Mouse (Mus musculus): ENCODE results near the gene Mpzl1. TPM values are rescaled to one million over a fixed set of nuclear protein-coding genes. Genes with fewer than 3 reads are reported as not detected.
"Not testable (repeated sequence)": the region's sequence is repeated elsewhere in the genome, so short reads cannot be mapped to it uniquely, and the experiment has no call there.

The Mpzl1 gene
- polyA plus RNA-seq (2015; fragmentation: Nextera tagmentation; extraction: Ambion mirVana), result 136 and 149 TPM in 2 replicates

DNA sequence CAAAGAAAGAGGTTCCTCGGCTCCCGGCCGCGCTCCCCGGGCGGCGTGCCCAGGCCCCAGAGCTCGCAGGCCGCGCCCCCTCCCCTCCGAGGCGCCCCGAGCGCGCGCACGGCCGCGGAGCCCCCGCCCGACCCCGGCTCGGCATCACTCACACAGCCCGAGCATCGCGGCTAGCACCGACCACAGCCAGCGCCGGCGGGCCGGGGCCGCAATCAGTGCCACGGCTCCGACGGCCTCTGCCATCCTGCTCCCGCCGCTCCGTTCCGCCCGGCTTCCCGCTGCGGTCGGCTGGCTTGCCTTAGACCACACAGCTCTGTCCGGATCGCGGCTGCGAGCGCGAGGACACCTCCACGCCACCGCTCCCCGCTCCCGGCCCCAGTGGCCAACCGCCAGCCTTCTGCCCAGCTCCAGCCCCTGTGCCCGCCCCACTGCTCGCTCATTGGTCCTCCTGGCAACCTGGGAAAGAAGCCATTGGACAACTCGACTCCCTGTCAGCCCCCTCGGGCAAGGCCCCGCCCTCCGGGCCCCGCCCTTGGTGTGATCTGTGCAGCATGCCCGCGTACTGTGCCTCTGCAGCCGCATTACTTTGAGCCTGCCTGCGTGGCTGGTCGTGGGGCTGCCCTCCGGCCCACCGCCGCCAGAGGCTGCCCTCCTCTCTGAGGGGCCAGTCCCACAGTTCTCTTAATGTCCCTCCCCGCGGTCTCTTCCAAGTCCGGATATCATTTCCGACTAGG is at the start of gene Mpzl1:
Gene Mpzl1, minus strand, starts transcription at position 388 of the 734 bp plus-strand sequence.
- Histone ChIP-seq H3K4me1 (ENCODE audit: insufficient read depth, low read depth, low read length) (peaks cover 27% of the 10 kb centered on the region), H3K9ac (replicated peaks; ENCODE audit: low read depth) (peak within 1 kb of the TSS; percentile 79), H3K4me3 (ENCODE audit: low read depth, low read length) (peak within 1 kb of the TSS; percentile 87), H3K27me3 (replicated peaks; ENCODE audit: insufficient read depth, low read length) (no peaks in the 10 kb centered on the region), H3K4me2 (replicated peaks; ENCODE audit: low read depth, low read length) (peak within 1 kb of the TSS; percentile 79), H3K9me3 (ENCODE audit: low read length) (no peaks in the 10 kb centered on the region), H3K27ac (ENCODE audit: low read length) (peak within 1 kb of the TSS; percentile 94), H3K36me3 (ENCODE audit: insufficient read depth, low read length) (no peaks in the 10 kb centered on the region)
- TF ChIP-seq CTCF (IDR thresholded peaks at IDR 0.05) (peak; percentile 40; the same call in 1 of the 2 replicates), EP300 (IDR thresholded peaks at IDR 0.05) (no peak; the same call in 1 of the 2 replicates)
- 1% methylated on average over 53 of the region's 73 CpGs for WGBS
- DNase-seq (ENCODE audit: low spot score) (peak; percentile 99), ATAC-seq (peak; percentile 99)

DNA sequence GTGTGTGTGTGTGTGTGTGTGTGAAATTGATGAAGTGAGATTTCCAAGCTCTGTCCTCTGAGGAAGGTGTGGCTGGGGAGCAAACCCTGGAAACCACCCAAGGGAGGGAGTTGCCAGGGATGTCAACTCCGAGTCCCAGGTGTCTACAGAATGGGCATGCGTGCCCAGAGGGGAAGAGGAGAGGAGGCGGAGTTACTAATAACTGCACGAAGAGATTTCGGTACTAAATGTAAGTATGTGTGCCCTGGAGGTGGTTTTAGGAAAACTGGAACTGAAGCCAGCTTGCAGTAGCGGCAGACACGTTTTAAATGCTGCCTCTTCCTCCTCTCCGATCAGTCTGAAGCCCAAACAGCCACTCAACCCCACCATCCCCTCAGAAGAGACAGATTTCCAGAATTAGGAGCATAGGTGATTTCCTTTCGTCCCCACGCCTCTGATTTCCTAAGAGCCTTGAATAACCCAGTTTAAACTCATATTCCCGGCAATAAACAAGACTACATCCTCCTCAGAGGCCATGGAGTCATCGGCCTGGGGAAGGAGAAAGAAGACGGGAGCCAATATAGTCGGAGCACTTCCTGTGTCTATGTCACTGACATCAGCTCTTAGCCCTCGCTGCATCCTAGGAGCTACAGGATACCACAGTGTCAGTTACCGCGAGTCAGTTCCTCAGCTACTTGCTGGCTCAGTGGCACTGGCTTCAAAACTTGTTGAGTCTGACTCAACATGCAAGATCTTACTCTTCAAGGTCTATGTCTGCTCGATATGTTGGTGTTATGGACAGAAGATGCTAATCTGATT is 47.9 kb upstream of the Mpzl1 start:
- H3K4me1 ChIP-seq (ENCODE audit: insufficient read depth, low read depth, low read length), result peaks cover 19% of the 10 kb centered on the region
- H3K36me3 ChIP-seq (ENCODE audit: insufficient read depth, low read length), result no peaks in the 10 kb centered on the region
- H3K27me3 ChIP-seq (replicated peaks; ENCODE audit: insufficient read depth, low read length), result no peaks in the 10 kb centered on the region
- no peak overlapping the region for H3K4me3 ChIP-seq (ENCODE audit: low read depth, low read length)
- no peaks in the 10 kb centered on the region for H3K9me3 ChIP-seq (ENCODE audit: low read length)
- 47% methylated on average over 18 of the region's 18 CpGs for WGBS
- no peak overlapping the region for H3K4me2 ChIP-seq (replicated peaks; ENCODE audit: low read depth, low read length)
- no peak overlapping the region for H3K9ac ChIP-seq (replicated peaks; ENCODE audit: low read depth)
- peak overlapping the region; percentile 73 for H3K27ac ChIP-seq (ENCODE audit: low read length)
- no peak for DNase-seq (ENCODE audit: low spot score)
- ATAC-seq, result peak; percentile 29
- TF ChIP-seq EP300 (IDR thresholded peaks at IDR 0.05) (peak; percentile 42), CTCF (IDR thresholded peaks at IDR 0.05) (no peak)

DNA sequence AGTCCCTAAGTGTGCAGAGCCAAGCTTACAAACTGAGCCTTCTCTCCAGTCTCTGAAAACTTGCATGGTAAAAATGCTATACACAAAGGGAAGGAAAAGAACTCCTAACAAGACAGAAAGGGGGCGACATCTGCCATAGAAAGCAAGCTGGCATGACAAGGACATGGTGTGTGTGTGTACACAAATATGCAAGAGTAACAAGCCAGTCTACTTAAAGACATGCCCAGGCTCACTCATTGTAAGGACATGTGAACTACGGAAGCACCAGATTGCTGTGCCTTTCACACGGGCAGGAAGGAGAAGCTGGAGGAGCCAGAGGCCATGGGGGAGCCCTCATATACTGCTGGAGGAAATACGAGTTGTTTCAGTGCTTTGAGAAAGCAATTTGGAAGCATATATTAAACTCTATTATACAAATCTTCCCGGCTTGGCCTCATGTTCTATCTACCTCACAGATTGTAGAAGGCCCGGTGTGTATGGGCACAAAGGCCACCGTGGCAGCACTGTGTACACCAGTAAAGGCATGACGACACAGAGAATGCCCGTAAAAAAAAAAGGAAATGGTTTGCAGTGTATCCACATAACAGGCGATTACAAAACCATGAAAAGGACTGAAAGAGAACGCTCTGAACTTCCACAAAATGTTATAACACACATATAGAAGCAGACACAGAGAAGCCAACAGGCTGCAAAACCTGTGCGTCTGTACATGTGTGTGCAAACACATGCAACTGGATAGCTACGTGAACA is 46.9 kb upstream of the Mpzl1 start:
- peak overlapping the region; percentile 73 for H3K27ac ChIP-seq (ENCODE audit: low read length)
- ATAC-seq (peak; percentile 16; the same call in 1 of the 2 replicates), DNase-seq (ENCODE audit: low spot score) (peak; percentile 52)
- 52% methylated on average over 13 of the region's 13 CpGs for WGBS
- no peak overlapping the region for H3K4me2 ChIP-seq (replicated peaks; ENCODE audit: low read depth, low read length)
- H3K4me1 ChIP-seq (ENCODE audit: insufficient read depth, low read depth, low read length), result peaks cover 11% of the 10 kb centered on the region
- no peaks in the 10 kb centered on the region for H3K36me3 ChIP-seq (ENCODE audit: insufficient read depth, low read length)
- H3K9me3 ChIP-seq (ENCODE audit: low read length), result no peaks in the 10 kb centered on the region
- H3K4me3 ChIP-seq (ENCODE audit: low read depth, low read length), result no peak overlapping the region
- no peak overlapping the region for H3K9ac ChIP-seq (replicated peaks; ENCODE audit: low read depth)
- TF ChIP-seq CTCF (IDR thresholded peaks at IDR 0.05) (peak; percentile 73), EP300 (IDR thresholded peaks at IDR 0.05) (no peak)
- no peaks in the 10 kb centered on the region for H3K27me3 ChIP-seq (replicated peaks; ENCODE audit: insufficient read depth, low read length)

DNA sequence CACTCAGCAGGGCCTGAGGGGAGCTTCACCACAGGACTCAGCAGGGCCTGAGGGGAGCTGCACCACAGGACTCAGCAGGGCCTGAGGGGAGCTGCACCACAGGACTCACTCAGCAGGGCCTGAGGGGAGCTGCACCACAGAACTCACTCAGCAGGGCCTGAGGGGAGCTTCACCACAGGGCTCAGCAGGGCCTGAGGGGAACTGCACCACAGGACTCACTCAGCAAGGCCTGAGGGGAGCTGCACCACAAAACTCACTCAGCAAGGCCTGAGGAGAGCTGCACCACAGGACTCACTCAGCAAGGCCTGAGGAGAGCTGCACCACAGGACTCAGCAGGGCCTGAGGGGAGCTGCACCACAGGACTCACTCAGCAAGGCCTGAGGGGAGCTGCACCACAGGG is 45.7 kb upstream of the Mpzl1 start:
- H3K4me1 ChIP-seq (ENCODE audit: insufficient read depth, low read depth, low read length); H3K4me3 ChIP-seq (ENCODE audit: low read depth, low read length); H3K27me3 ChIP-seq (replicated peaks; ENCODE audit: insufficient read depth, low read length); H3K9ac ChIP-seq (replicated peaks; ENCODE audit: low read depth); H3K9me3 ChIP-seq (ENCODE audit: low read length); DNase-seq (ENCODE audit: low spot score); H3K36me3 ChIP-seq (ENCODE audit: insufficient read depth, low read length); H3K27ac ChIP-seq (ENCODE audit: low read length); ATAC-seq; H3K4me2 ChIP-seq (replicated peaks; ENCODE audit: low read depth, low read length): not testable (repeated sequence)

DNA sequence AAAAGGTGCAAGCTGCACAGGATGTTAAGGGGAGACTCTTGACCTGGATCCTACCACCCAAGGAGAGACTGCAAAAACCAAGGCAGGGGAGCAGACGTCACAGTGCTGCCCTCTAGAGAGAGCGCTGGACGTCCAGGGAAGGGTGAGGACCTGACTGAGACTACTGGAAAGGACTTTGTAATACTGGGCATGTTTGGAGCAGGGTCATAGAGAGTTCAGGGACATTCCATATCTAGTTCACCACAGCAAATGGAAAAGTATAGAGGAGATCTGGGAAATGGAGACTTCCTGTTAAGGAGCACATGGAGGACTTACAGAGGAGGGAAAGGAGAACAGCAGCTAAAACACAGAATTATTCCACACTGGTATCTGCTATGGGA is 45.3 kb upstream of the Mpzl1 start:
- TF ChIP-seq EP300 (IDR thresholded peaks at IDR 0.05) (no peak), CTCF (IDR thresholded peaks at IDR 0.05) (peak; percentile 31)
- H3K9me3 ChIP-seq (ENCODE audit: low read length), result no peaks in the 10 kb centered on the region
- H3K4me1 ChIP-seq (ENCODE audit: insufficient read depth, low read depth, low read length), result peaks cover 8% of the 10 kb centered on the region
- no peak overlapping the region for H3K9ac ChIP-seq (replicated peaks; ENCODE audit: low read depth)
- ATAC-seq (0 out of 2 replicates have a peak, but pooled peaks have one; percentile 25), DNase-seq (ENCODE audit: low spot score) (no peak)
- 33% methylated on average over 3 of the region's 3 CpGs for WGBS
- H3K27ac ChIP-seq (ENCODE audit: low read length), result no peak overlapping the region
- H3K27me3 ChIP-seq (replicated peaks; ENCODE audit: insufficient read depth, low read length), result no peaks in the 10 kb centered on the region
- H3K36me3 ChIP-seq (ENCODE audit: insufficient read depth, low read length), result no peaks in the 10 kb centered on the region
- no peak overlapping the region for H3K4me3 ChIP-seq (ENCODE audit: low read depth, low read length)
- H3K4me2 ChIP-seq (replicated peaks; ENCODE audit: low read depth, low read length), result no peak overlapping the region
